ENCODE assay signal across 11 mouse cellular contexts in the genomic region with DNA sequence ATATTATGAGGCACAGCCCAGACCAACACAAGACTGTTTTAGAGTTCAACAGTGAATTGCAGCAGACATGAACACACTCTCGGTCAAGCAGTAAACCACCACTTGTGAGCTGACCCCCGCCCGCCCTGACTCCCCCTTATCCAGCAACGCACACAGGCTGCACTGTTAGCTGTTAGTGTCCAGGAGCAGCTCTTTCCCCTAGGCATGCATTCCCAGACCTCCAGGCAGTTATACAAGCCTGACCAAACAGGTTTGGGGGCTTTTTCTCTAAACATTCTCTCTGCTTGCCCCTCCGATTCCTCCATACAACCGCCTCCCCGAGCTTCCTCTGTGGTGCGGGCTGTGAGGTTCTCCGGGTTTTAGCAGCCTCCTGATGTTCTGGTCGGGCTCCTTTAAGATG.
DNase-seq lines count a peak whose midpoint lies in the region; ATAC-seq lines count a peak whose summit lies in the region.
"Had no signal": no experiment of that assay in that cellular context is flagged by ENCODE, and none has a peak within 500 bp of the region (broad histone marks: within the 10 kb centered on the region; RNA-seq: fewer than 3 reads in every experiment).

No protein-coding gene starts in this region.

- no peaks in the 10 kb centered on the region for H3K27me3 ChIP-seq in kidney, embryonic 16.5 days (ENCODE audit: insufficient read depth, low read length)
- H3K27me3 ChIP-seq in forebrain, embryonic 11.5 days (ENCODE audit: control insufficient read depth, insufficient read depth, low read length), result no peaks in the 10 kb centered on the region
- no peaks in the 10 kb centered on the region for H3K27me3 ChIP-seq in limb, embryonic 11.5 days (ENCODE audit: control insufficient read depth, insufficient read depth, low read length)
- no peaks in the 10 kb centered on the region for H3K27me3 ChIP-seq in neural tube, embryonic 15.5 days (replicated peaks)
- H3K27me3 ChIP-seq: liver, embryonic 15.5 days had no signal

- H3K4me2 ChIP-seq in kidney, embryonic 16.5 days (replicated peaks; ENCODE audit: low read depth, low read length), result peak overlapping the region; percentile 50
- peak overlapping the region; percentile 38 for H3K4me2 ChIP-seq in forebrain, embryonic 11.5 days (ENCODE audit: low read depth, low read length, severe bottlenecking)
- H3K4me2 ChIP-seq in limb, embryonic 11.5 days (ENCODE audit: low read depth, severe bottlenecking), result peak overlapping the region; percentile 40
- peak overlapping the region; percentile 45 for H3K4me2 ChIP-seq in neural tube, embryonic 15.5 days
- H3K4me2 ChIP-seq: liver, embryonic 15.5 days had no signal

- H3K4me3 ChIP-seq in kidney, embryonic 16.5 days (ENCODE audit: low read length), result peak overlapping the region; percentile 34
- peak overlapping the region; percentile 12; the same call in 1 of the 2 replicates for H3K4me3 ChIP-seq in forebrain, embryonic 11.5 days (ENCODE audit: low read depth, low read length)
- H3K4me3 ChIP-seq in limb, embryonic 11.5 days (ENCODE audit: low read depth, low read length), result peak overlapping the region; percentile 15; the same call in 1 of the 2 replicates
- peak overlapping the region; percentile 16 for H3K4me3 ChIP-seq in neural tube, embryonic 15.5 days (replicated peaks)
- H3K4me3 ChIP-seq: liver, embryonic 15.5 days had no signal

- WGBS in kidney, embryonic 16.5 days, result 12% methylated on average over 10 of the region's 10 CpGs
- WGBS in forebrain, embryonic 11.5 days, result 3% methylated on average over 10 of the region's 10 CpGs
- 7% methylated on average over 10 of the region's 10 CpGs for WGBS in limb, embryonic 11.5 days
- WGBS in neural tube, embryonic 15.5 days, result 8% methylated on average over 10 of the region's 10 CpGs

- ATAC-seq in kidney, embryonic 16.5 days (ENCODE audit: low FRiP score, low TSS enrichment), result peak; percentile 61; the same call in 1 of the 2 replicates
- ATAC-seq in forebrain, embryonic 11.5 days (replicated peaks; ENCODE audit: low FRiP score), result peak; percentile 25; the same call in 1 of the 2 replicates
- ATAC-seq in limb, embryonic 11.5 days (ENCODE audit: insufficient number of reproducible peaks, low FRiP score, low TSS enrichment, low read depth), result 0 out of 2 replicates have a peak, but pooled peaks have one; percentile 26
- 0 out of 2 replicates have a peak, but pooled peaks have one; percentile 8 for ATAC-seq in neural tube, embryonic 15.5 days (ENCODE audit: low FRiP score)

- H3K9me3 ChIP-seq in kidney, embryonic 16.5 days (ENCODE audit: low read length), result no peaks in the 10 kb centered on the region
- H3K9me3 ChIP-seq in forebrain, embryonic 11.5 days (ENCODE audit: control insufficient read depth, low read length), result no peaks in the 10 kb centered on the region
- H3K9me3 ChIP-seq in limb, embryonic 11.5 days (ENCODE audit: control insufficient read depth, low read length), result no peaks in the 10 kb centered on the region
- H3K9me3 ChIP-seq in neural tube, embryonic 15.5 days (replicated peaks), result no peaks in the 10 kb centered on the region
- H3K9me3 ChIP-seq: liver, embryonic 15.5 days had no signal

- peak overlapping the region; percentile 61 for H3K9ac ChIP-seq in kidney, embryonic 16.5 days (replicated peaks; ENCODE audit: low read length)
- peak overlapping the region; percentile 45; the same call in 1 of the 2 replicates for H3K9ac ChIP-seq in forebrain, embryonic 11.5 days (ENCODE audit: low read length)
- H3K9ac ChIP-seq in limb, embryonic 11.5 days (ENCODE audit: low read length), result peak overlapping the region; percentile 34
- H3K9ac ChIP-seq in neural tube, embryonic 15.5 days (replicated peaks), result 0 out of 2 replicates have a peak overlapping the region, but pooled peaks have one; percentile 18
- H3K9ac ChIP-seq: liver, embryonic 15.5 days had no signal

- H3K36me3 ChIP-seq in kidney, embryonic 16.5 days (ENCODE audit: insufficient read depth, low read length), result no peaks in the 10 kb centered on the region
- no peaks in the 10 kb centered on the region for H3K36me3 ChIP-seq in forebrain, embryonic 11.5 days (ENCODE audit: control insufficient read depth, insufficient read depth, low read length)
- H3K36me3 ChIP-seq in limb, embryonic 11.5 days (ENCODE audit: control insufficient read depth, insufficient read depth, low read length), result no peaks in the 10 kb centered on the region
- no peaks in the 10 kb centered on the region for H3K36me3 ChIP-seq in neural tube, embryonic 15.5 days
- H3K36me3 ChIP-seq: liver, embryonic 15.5 days had no signal

- H3K4me1 ChIP-seq in kidney, embryonic 16.5 days (ENCODE audit: insufficient read depth, low read length), result peaks cover 73% of the 10 kb centered on the region
- H3K4me1 ChIP-seq in forebrain, embryonic 11.5 days (replicated peaks; ENCODE audit: control insufficient read depth, insufficient read depth, low read length), result peaks cover 21% of the 10 kb centered on the region
- H3K4me1 ChIP-seq in limb, embryonic 11.5 days (ENCODE audit: control insufficient read depth, insufficient read depth, low read length), result peaks cover 53% of the 10 kb centered on the region
- H3K4me1 ChIP-seq in neural tube, embryonic 15.5 days, result peaks cover 41% of the 10 kb centered on the region

- DNase-seq in kidney, postnatal 10 days, result no peak
- no peak for DNase-seq in forebrain, embryonic 11.5 days (ENCODE audit: low spot score)
- no peak for DNase-seq in limb, embryonic 11.5 days (ENCODE audit: low spot score)
- no peak for DNase-seq in right cerebral cortex, adult 18-20 months
- DNase-seq in kidney, adult 8-10 months, result no peak
- no peak for DNase-seq in left cerebral cortex, adult 18-20 months (ENCODE audit: low spot score in 2 of 2)
- DNase-seq: adrenal gland, adult 8-10 months; cerebellum, postnatal 36 days had no signal

- H3K27ac ChIP-seq in kidney, embryonic 16.5 days (ENCODE audit: low read length), result peak overlapping the region; percentile 96
- H3K27ac ChIP-seq in forebrain, embryonic 11.5 days (ENCODE audit: low read depth, low read length), result peak overlapping the region; percentile 68
- H3K27ac ChIP-seq in limb, embryonic 11.5 days (replicated peaks; ENCODE audit: low read depth, low read length), result peak overlapping the region; percentile 93
- H3K27ac ChIP-seq in neural tube, embryonic 15.5 days (replicated peaks), result peak overlapping the region; percentile 58
- H3K27ac ChIP-seq: liver, embryonic 15.5 days had no signal

Comparison
In these comparisons a context has a peak if more than half of its experiments do, and no peak if none do; other contexts are left out.
1. ATAC-seq: peak in every context shown above with its lines; median percentile 61 in kidney, embryonic 16.5 days; 26 in limb, embryonic 11.5 days; 25 in forebrain, embryonic 11.5 days; 8 in neural tube, embryonic 15.5 days.